In the genomic region with DNA sequence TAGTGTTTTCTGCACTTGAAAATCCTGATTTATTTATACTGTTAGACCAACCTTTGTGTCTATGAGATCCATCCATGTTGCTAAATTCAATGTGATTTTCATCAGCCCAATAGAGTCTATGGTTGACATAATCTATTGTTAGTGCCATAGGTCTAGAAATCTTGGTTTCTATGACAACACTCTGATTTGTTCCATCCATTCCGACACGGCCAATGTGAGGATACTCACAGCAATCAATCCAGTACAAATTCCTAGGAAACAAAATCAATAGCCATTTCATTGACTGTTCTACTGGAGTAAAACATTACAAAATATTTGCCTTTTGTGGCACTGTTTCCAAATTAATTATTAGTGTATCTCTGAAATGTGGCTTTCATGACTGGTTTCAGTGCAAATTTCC, we compare ENCODE assay signal across 18 mouse cellular contexts.
DNase-seq lines count a peak whose midpoint lies in the region; ATAC-seq lines count a peak whose summit lies in the region.
"Had no signal": no experiment of that assay in that cellular context is flagged by ENCODE, and none has a peak within 500 bp of the region (broad histone marks: within the 10 kb centered on the region; RNA-seq: fewer than 3 reads in every experiment).

No protein-coding gene starts in this region.

- no peak overlapping the region for H3K4me2 ChIP-seq in midbrain, embryonic 11.5 days
- H3K4me2 ChIP-seq in midbrain, embryonic 13.5 days (replicated peaks) = no peak overlapping the region
- no peak overlapping the region for H3K4me2 ChIP-seq in neural tube, embryonic 11.5 days (ENCODE audit: low read depth)
- H3K4me2 ChIP-seq: embryonic facial prominence, embryonic 12.5 days; forebrain, embryonic 13.5 days; heart, embryonic 13.5 days; hindbrain, embryonic 15.5 days had no signal

- ATAC-seq in midbrain, embryonic 11.5 days (ENCODE audit: low FRiP score) = peak; percentile 66; the same call in 1 of the 2 replicates
- no peak for ATAC-seq in midbrain, embryonic 13.5 days
- ATAC-seq in neural tube, embryonic 11.5 days (ENCODE audit: insufficient read depth, low FRiP score, low TSS enrichment) = 0 out of 2 replicates have a peak, but pooled peaks have one; percentile 40
- ATAC-seq: forebrain, embryonic 13.5 days had no signal

- WGBS in midbrain, embryonic 11.5 days = 40% methylated on average over 2 of the region's 2 CpGs
- 18% methylated on average over 2 of the region's 2 CpGs for WGBS in midbrain, embryonic 13.5 days
- 58% methylated on average over 2 of the region's 2 CpGs for WGBS in neural tube, embryonic 11.5 days

- H3K9me3 ChIP-seq in midbrain, embryonic 11.5 days (ENCODE audit: control insufficient read depth, low read length) = no peaks in the 10 kb centered on the region
- no peaks in the 10 kb centered on the region for H3K9me3 ChIP-seq in midbrain, embryonic 13.5 days
- H3K9me3 ChIP-seq in neural tube, embryonic 11.5 days (ENCODE audit: control insufficient read depth, low read length) = no peaks in the 10 kb centered on the region
- H3K9me3 ChIP-seq: embryonic facial prominence, embryonic 12.5 days; forebrain, embryonic 13.5 days; heart, embryonic 13.5 days; hindbrain, embryonic 15.5 days had no signal

- H3K9ac ChIP-seq in midbrain, embryonic 11.5 days (ENCODE audit: low read length) = no peak overlapping the region
- no peak overlapping the region for H3K9ac ChIP-seq in midbrain, embryonic 13.5 days (replicated peaks)
- no peak overlapping the region for H3K9ac ChIP-seq in neural tube, embryonic 11.5 days (ENCODE audit: low read length)
- H3K9ac ChIP-seq: embryonic facial prominence, embryonic 12.5 days; forebrain, embryonic 13.5 days; heart, embryonic 13.5 days; hindbrain, embryonic 15.5 days had no signal

- H3K27me3 ChIP-seq in midbrain, embryonic 11.5 days (ENCODE audit: control insufficient read depth, insufficient read depth, low read length) = no peaks in the 10 kb centered on the region
- no peaks in the 10 kb centered on the region for H3K27me3 ChIP-seq in midbrain, embryonic 13.5 days
- H3K27me3 ChIP-seq in neural tube, embryonic 11.5 days (ENCODE audit: control insufficient read depth, insufficient read depth, low read length) = no peaks in the 10 kb centered on the region
- H3K27me3 ChIP-seq: embryonic facial prominence, embryonic 12.5 days; forebrain, embryonic 13.5 days; heart, embryonic 13.5 days; hindbrain, embryonic 15.5 days had no signal

- DNase-seq in embryo, embryonic 11 days = peak; percentile 2
- DNase-seq in embryo, embryonic 9.5 days (ENCODE audit: extremely low spot score) = no peak
- DNase-seq in midbrain, embryonic 11.5 days (ENCODE audit: low spot score, missing footprints) = no peak
- no peak for DNase-seq in neural tube, embryonic 11.5 days (ENCODE audit: low spot score)
- no peak for DNase-seq in neural tube, embryonic 10.5 days (ENCODE audit: extremely low spot score, low spot score)
- DNase-seq in left cerebral cortex, adult 18-20 months (ENCODE audit: low spot score in 2 of 2) = no peak
- DNase-seq: adrenal gland, postnatal 10 days; cerebellum, adult 11-12 months; cerebellum, adult 9-10 months; cerebellum, postnatal 25 days; gastrocnemius, postnatal 36 days; heart, adult 11 months; heart, postnatal 36 days had no signal

- no peaks in the 10 kb centered on the region for H3K36me3 ChIP-seq in midbrain, embryonic 11.5 days (ENCODE audit: control insufficient read depth, insufficient read depth, low read length)
- H3K36me3 ChIP-seq in midbrain, embryonic 13.5 days = no peaks in the 10 kb centered on the region
- H3K36me3 ChIP-seq in neural tube, embryonic 11.5 days (ENCODE audit: control insufficient read depth, insufficient read depth, low read length) = no peaks in the 10 kb centered on the region
- H3K36me3 ChIP-seq: embryonic facial prominence, embryonic 12.5 days; heart, embryonic 13.5 days; hindbrain, embryonic 15.5 days had no signal

- H3K4me3 ChIP-seq in midbrain, embryonic 11.5 days (ENCODE audit: low read depth, low read length) = no peak overlapping the region
- no peak overlapping the region for H3K4me3 ChIP-seq in midbrain, embryonic 13.5 days (replicated peaks)
- no peak overlapping the region for H3K4me3 ChIP-seq in neural tube, embryonic 11.5 days (ENCODE audit: low read depth, low read length)
- H3K4me3 ChIP-seq: embryonic facial prominence, embryonic 12.5 days; forebrain, embryonic 13.5 days; heart, embryonic 13.5 days; hindbrain, embryonic 15.5 days had no signal

- H3K27ac ChIP-seq in midbrain, embryonic 11.5 days (ENCODE audit: low read depth, low read length) = no peak overlapping the region
- no peak overlapping the region for H3K27ac ChIP-seq in midbrain, embryonic 13.5 days
- no peak overlapping the region for H3K27ac ChIP-seq in neural tube, embryonic 11.5 days (ENCODE audit: low read depth, low read length)
- H3K27ac ChIP-seq: embryonic facial prominence, embryonic 12.5 days; forebrain, embryonic 13.5 days; heart, embryonic 13.5 days; hindbrain, embryonic 15.5 days had no signal

- no peaks in the 10 kb centered on the region for H3K4me1 ChIP-seq in midbrain, embryonic 11.5 days (ENCODE audit: control insufficient read depth, insufficient read depth, low read length)
- H3K4me1 ChIP-seq in midbrain, embryonic 13.5 days (replicated peaks) = no peaks in the 10 kb centered on the region
- H3K4me1 ChIP-seq in neural tube, embryonic 11.5 days (ENCODE audit: control insufficient read depth, insufficient read depth, low read length) = no peaks in the 10 kb centered on the region
- H3K4me1 ChIP-seq: embryonic facial prominence, embryonic 12.5 days; forebrain, embryonic 13.5 days; heart, embryonic 13.5 days; hindbrain, embryonic 15.5 days had no signal
